Mouse (Mus musculus): ENCODE measurements around the gene Sstr2.

Sstr2 gene

DNA sequence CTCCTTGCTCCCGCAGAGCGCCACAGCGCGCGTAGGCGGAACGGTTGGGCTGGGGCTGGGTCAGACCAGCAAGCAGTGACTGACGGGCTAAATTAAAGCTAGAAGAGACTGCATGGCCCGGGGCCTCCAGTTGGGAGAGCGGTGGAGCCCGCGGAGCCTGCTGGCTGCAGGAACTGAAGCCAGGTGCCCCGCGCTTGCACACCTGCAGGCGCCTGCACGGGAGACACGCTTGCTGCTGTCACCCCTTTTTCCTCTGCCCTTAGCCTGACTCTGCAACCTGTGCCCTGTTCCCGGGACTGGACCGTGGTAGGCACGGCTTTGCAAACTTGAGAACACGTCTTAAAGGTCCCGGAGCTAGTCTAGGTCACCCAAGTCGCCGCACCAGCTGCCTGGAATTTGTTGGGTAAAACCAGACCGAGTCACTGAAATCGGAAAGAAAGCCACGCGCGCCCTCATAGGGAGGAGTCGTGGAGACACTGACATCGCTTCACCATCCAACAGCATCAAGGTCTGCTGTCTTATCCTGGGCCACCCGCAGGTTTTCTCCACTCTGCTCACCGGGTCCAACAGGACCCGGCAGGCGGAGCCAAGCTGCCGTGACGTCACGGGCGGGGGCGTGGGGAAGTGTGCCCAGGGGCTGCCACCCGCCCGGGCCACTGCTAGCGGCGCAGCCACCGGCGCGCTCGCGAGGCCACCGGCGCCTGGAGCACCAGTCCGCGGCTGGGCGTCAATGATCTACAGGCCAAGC is at the start of gene Sstr2:
Gene Sstr2, plus strand, starts transcription at position 671 of the 748 bp plus-strand sequence.
- no peak for DNase-seq (ENCODE audit: low read depth, low spot score)

DNA sequence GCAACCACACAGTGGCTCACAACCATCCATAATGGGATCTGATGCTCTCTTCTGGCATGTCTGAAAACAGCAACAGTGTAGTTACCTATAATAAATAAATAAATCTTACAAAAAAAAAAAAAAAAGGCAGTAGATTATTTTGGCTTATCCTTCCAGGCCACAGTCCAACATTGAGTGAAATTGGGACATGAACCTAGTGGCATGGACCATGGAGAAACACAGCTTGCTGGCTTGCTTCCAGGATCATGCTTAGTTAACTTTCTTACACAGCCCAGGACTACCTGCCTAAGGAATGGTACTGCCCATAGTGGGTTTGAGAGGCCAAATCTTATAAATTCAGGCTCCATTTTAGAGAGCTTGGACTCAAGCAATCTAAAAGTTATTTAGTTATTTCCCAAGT is 47.5 kb upstream of the Sstr2 start:
- DNase-seq (ENCODE audit: low read depth, low spot score) = no peak

- no peak for DNase-seq (ENCODE audit: low read depth, low spot score)
Observed at GRCm38 (mm10) chr11:113572641-113573040, 46.5 kb upstream of the Sstr2 start.

DNA sequence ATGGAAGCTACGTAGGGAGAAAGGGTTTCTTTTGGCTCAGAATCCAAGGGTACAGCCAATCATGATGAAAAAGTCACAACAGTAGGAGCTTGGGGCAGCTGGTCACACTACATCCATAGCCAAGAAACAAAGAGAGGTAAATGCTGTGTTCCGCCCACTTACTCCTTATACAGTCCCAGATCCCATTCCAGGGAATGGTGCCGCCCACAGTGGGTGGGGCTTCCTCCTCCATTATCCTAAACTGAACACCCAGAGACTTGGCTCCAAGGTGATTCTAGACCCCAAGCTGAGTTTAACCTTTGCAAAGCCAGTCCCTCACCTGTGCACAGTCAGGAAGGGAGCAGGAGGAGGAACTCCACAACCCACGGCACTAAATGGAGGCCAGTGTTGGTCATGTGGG is 41.9 kb upstream of the Sstr2 start:
- DNase-seq (ENCODE audit: low read depth, low spot score) = no peak

- DNase-seq (ENCODE audit: low read depth, low spot score) = no peak
Observed at GRCm38 (mm10) chr11:113583879-113584661, 35.1 kb upstream of the Sstr2 start.

DNA sequence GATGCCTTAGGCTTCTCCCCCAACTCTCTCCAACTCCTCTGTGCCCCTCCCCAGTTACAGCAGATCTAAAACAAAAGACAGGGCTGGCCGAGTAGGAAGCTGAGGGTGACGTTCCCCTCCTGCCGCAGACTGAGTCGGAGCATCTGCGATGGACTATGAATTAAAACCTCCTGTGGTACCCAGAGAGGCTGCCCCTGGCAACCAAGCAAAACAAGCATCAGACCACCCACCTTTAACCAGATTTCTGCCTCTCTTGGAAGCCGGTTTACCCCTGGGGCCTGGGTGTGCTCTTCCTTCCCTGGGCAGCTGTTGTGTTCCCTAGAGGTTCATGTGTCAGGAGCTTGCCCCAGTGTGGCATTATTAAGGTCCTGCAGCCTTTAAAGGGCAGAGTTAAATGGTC is 32.7 kb upstream of the Sstr2 start:
- no peak for DNase-seq (ENCODE audit: low read depth, low spot score)

DNA sequence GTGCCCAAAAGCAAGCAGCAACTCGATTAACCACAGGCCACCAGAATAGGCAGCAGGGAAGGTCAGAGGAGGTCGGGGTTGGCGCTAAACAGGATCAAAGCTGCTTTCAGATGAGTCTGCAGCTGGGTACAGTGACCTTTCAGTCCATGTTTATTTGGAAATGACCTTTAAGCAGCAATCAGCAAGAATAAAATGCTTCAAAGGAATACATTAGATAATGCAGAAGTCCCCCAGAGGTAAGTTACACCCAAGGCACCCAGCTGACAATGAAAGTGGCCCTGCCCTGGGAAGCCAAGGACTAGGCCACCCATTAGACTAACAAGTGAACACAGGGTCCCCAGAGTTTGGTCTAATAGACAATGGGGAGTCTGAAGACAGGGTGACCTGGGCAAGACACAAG is 30.2 kb upstream of the Sstr2 start:
- no peak for DNase-seq (ENCODE audit: low read depth, low spot score)

DNA sequence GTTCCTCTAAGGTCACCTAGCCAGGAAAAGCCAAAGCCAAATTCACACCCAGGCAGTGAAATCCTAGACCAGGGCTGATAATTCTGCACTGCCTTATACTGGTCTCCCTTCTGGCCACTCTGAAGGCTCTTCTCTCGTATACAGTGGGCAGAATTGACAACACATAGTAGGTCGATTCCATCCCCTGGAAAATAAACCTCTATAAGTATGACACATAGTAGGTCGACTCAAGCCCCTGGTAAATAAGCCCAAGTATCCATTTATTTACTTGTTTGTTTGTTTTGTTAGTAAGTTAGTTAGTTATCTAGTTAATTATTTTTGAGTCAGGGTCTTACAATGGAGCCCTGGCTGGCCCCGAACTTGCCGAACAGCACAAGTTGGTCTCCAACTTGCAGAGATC is 24.0 kb upstream of the Sstr2 start:
- DNase-seq (ENCODE audit: low read depth, low spot score) = no peak

GRCm38 (mm10) chr11:113597632-113598031 is 21.5 kb upstream of the Sstr2 start:
- DNase-seq (ENCODE audit: low read depth, low spot score) = peak; percentile 27

GRCm38 (mm10) chr11:113600526-113601245 is 18.5 kb upstream of the Sstr2 start:
- DNase-seq (ENCODE audit: low read depth, low spot score) = no peak

DNA sequence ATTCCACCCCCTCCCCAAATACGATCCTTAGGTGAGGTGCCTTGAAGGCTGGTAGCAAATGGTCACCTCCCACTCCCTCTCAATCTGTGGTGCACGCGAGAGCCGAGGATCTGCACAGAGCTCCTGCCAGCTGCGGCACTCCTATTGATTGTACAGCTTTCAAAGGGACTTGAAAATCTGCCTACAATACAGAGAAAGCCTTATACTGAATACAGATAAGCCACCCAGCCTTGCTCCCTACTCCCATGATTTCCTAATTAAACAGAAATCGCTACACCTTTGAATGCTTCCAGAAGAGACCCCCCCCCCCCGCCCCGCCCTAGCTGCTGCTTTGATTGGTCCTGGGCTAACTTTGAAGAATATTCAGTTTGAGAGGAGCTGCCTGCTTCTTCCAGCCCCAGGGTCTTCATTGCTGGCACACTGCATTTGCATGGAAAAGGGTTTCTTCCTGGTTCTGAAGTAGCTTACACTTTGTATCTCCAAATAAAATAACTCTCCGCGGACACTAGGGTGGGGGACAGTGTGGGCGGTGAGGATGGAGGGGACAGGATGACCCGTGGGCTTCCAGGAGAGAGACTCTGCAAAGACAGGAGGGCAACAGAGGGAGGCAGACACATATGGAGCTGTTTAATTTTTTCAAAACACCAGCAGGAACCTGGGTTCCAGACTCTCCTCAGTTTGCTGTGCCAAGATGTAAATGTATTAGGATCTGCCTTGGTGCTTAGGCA is 17.4 kb upstream of the Sstr2 start:
- DNase-seq (ENCODE audit: low read depth, low spot score) = no peak

- no peak for DNase-seq (ENCODE audit: low read depth, low spot score)
Observed at GRCm38 (mm10) chr11:113607556-113607955, 11.6 kb upstream of the Sstr2 start.

GRCm38 (mm10) chr11:113609581-113609980 is 9.6 kb upstream of the Sstr2 start:
- DNase-seq (ENCODE audit: low read depth, low spot score) = no peak

GRCm38 (mm10) chr11:113610266-113610665 is 8.9 kb upstream of the Sstr2 start:
- no peak for DNase-seq (ENCODE audit: low read depth, low spot score)

- no peak for DNase-seq (ENCODE audit: low read depth, low spot score)
Observed at GRCm38 (mm10) chr11:113611112-113611646, 8.0 kb upstream of the Sstr2 start.

DNA sequence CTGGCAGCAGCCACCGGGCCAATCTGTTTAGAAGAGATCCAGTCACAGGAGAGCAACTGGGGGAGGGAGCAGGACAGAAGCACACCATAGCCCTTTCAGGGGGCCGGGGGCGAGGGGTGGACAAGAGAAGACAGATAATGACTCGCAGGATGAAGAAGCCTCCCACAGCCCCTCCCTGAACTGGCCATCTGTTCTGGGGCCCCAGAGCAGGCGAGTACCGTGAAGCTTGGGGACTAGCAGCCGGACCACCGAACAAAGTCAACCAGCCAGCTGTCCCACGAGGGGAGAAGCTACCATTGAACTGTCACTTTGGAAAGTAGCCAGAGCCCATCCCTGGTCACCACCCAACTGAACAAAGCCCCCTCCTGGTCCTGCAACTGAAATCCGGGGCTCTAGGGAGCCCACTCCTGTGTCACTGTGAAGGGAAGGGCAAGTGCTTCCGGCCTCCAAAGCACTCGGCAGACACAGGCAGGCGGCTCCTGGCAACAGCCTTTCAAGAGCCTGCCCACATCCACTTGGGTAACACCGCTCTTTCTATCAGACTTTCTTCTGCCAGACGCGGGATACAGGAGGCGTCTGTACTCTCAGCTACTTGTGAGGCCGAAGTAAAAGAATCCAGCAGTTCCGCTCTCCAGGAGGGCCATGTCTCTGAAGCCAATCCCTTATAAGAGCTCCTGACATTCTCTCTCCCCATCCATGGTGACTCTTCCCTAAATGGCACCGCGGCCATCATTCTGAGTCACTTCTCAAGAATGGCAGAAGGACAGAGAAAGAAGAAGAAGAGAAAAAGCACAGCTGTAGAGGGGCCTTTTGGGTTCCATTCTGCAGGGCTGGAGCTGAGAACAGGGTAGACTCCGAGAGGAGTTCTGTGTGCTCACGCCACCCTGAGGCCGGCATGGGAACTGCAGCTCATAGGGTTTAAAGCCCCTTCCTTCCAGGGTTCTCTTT is 7.2 kb upstream of the Sstr2 start:
- DNase-seq (ENCODE audit: low read depth, low spot score) = no peak

DNA sequence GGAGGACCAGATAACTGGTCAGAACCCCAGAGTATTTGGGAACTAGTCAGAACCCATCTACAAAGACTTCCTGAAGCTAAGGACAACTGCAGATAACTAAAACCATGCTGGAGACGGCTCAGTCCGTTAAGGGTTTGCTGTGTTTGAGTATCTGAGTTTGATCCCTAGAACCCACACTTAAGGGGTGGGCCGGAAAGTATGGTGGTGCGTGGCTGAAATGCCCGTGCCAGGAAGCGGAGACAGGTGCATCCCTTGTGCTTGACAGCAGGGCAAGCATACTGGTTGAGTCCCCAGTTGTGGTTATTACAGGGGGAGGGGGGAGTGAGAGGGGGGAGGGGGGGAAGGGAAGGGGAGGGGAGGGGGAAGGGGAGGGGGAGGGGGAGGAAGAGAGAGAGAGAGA is 4.7 kb upstream of the Sstr2 start:
- DNase-seq (ENCODE audit: low read depth, low spot score) = no peak

GRCm38 (mm10) chr11:113617132-113617911 is 1.8 kb upstream of the Sstr2 start:
- peak; percentile 17 for DNase-seq (ENCODE audit: low read depth, low spot score)

- DNase-seq (ENCODE audit: low read depth, low spot score) = no peak
Observed at GRCm38 (mm10) chr11:113618303-113618671, 855 bp upstream of the Sstr2 start.
